Mouse (Mus musculus): ENCODE data around the gene Ackr4. TPM values are rescaled to one million over a fixed set of nuclear protein-coding genes. Genes with fewer than 3 reads are reported as not detected.

Ackr4 gene
- polyA plus RNA-seq, 1 experiment, result 13.6 TPM

GRCm38 (mm10) chr9:104034231-104034630 lies 92.5 kb downstream of the Ackr4 start:
- DNase-seq, result no peak
- Histone ChIP-seq H3K4me3 (ENCODE audit: control insufficient read depth, insufficient read depth, low read length) (no peak overlapping the region), H3K36me3 (ENCODE audit: control insufficient read depth, insufficient read depth, low read length) (no peaks in the 10 kb centered on the region), H3K27ac (ENCODE audit: control insufficient read depth, insufficient read depth, low read length) (no peak overlapping the region), H3K4me1 (replicated peaks; ENCODE audit: control insufficient read depth, insufficient read depth, low read length) (no peaks in the 10 kb centered on the region), H3K27me3 (ENCODE audit: control insufficient read depth, insufficient read depth, low read length) (no peaks in the 10 kb centered on the region)
- no peak for TF ChIP-seq CTCF (IDR thresholded peaks at IDR 0.05; ENCODE audit: borderline replicate concordance, control insufficient read depth, extremely low read depth, insufficient read depth, low read length, poor library complexity)
- no peak for TF ChIP-seq POLR2A (IDR thresholded peaks at IDR 0.05; ENCODE audit: control insufficient read depth, extremely low read depth, insufficient read depth, low read length, poor library complexity)
- 89% methylated on average over 8 of the region's 8 CpGs for WGBS

Other genes starting within 250 kb of the Ackr4 start
- gene Nphp3, start 124.4 kb downstream of the Ackr4 start, polyA plus RNA-seq (2012; rRNA removed), result 3.8 and 4.9 TPM in 2 replicates
- gene Gm28305, start 86.3 kb downstream of the Ackr4 start, polyA plus RNA-seq (2012; rRNA removed), result not detected in 2 replicates
- gene Uba5, start 63.8 kb downstream of the Ackr4 start, polyA plus RNA-seq (2012; rRNA removed), result 16.8 and 19.1 TPM in 2 replicates
- 21.7 and 22.4 TPM in 2 replicates for gene Acad11, start 63.6 kb downstream of the Ackr4 start, polyA plus RNA-seq (2012; rRNA removed)
- gene Dnajc13, start 136.0 kb upstream of the Ackr4 start, polyA plus RNA-seq (2012; rRNA removed), result 59.7 and 71.9 TPM in 2 replicates
- 9.9 and 11.2 TPM in 2 replicates for gene Acpp, start 210.8 kb upstream of the Ackr4 start, polyA plus RNA-seq (2012; rRNA removed)